Mouse (Mus musculus) cortical plate, adult 2 months (tissue): ENCODE data around the gene Slc1a3. TPM values are rescaled to one million over a fixed set of nuclear protein-coding genes. Genes with fewer than 3 reads are reported as not detected.
"Not testable (repeated sequence)": the region's sequence is repeated elsewhere in the genome, so short reads cannot be mapped to it uniquely, and the experiment has no call there.

Experiments
- H3K27ac ChIP-seq: fragments of 200-500 bp; 2 replicates; pipeline ENCODE4 v1.5.1; 2012; ENCODE audit warnings: low read length, control low read depth, inconsistent platforms; ENCODE audit not compliant: insufficient read depth
- H3K4me1 ChIP-seq: fragments of 200-500 bp; 2 replicates; pipeline ENCODE4 v1.6.1; 2011; ENCODE audit warnings: low read length; ENCODE audit not compliant: control insufficient read depth, insufficient read depth
- H3K4me3 ChIP-seq: fragments of 200-500 bp; 2 replicates; pipeline ENCODE4 v1.5.1; 2011; ENCODE audit warnings: mild to moderate bottlenecking, low read length, control low read depth; ENCODE audit not compliant: insufficient read depth
- CTCF ChIP-seq: fragments of 200-500 bp; IDR thresholded peaks from 2 replicates; pipeline ENCODE4 v1.5.1; 2011; ENCODE audit warnings: mild to moderate bottlenecking, control low read depth, low read length; ENCODE audit not compliant: insufficient read depth; ENCODE audit errors: extremely low read depth
- POLR2A ChIP-seq: fragments of 200-500 bp; IDR thresholded peaks from 2 replicates; pipeline ENCODE4 v1.6.1; 2011; ENCODE audit warnings: mild to moderate bottlenecking, low read length, control low read depth; ENCODE audit not compliant: insufficient read depth; ENCODE audit errors: extremely low read depth
- polyA plus RNA-seq: library from polyadenylated mRNA; depleted of rRNA; stranded (reverse); fragments of >200 nt; gene quantifications from 2 replicates; pipeline ENCODE4 v1.2.3, GENCODE M21; 2012

Gene Slc1a3
- polyA plus RNA-seq, 1 experiment: 373 TPM

DNA sequence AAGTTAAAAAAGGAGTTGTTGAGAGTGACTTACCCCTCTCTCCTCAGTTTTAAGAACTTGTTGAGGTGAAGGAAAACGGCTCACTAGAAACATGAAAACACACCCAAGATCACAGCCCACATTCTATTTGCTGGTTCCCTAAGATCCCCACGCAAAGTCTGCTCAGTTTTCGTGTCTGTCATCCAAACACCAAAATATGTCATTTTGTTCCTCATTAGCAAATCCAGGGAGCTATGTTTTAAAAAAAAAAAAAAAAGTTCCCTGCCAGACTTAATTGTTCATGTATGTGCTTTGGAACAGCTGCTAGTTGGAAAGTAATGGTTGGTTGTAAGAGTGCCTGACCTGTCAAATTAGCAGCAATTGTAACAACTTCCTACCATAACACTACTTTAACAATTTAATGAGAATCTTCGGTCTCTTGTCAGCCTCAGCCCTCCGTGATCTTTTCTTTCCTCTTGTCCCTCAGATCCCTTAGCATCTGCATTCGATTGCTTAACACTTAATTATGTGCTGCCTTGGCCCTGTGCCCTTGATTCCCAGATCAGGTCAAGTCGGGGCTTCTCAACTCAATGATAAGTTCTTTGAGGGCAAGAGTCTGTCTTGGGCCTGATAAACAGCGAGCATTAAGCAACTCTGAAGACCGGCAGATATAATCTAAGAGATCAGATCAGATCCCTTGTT lies 1.2 kb upstream of the Slc1a3 start:
- Histone ChIP-seq H3K27ac (no peak overlapping the region), H3K4me1 (peaks cover 1% of the 10 kb centered on the region; the same call in 1 of the 2 replicates), H3K4me3 (no peak overlapping the region)
- TF ChIP-seq CTCF (no peak), POLR2A (no peak)

DNA sequence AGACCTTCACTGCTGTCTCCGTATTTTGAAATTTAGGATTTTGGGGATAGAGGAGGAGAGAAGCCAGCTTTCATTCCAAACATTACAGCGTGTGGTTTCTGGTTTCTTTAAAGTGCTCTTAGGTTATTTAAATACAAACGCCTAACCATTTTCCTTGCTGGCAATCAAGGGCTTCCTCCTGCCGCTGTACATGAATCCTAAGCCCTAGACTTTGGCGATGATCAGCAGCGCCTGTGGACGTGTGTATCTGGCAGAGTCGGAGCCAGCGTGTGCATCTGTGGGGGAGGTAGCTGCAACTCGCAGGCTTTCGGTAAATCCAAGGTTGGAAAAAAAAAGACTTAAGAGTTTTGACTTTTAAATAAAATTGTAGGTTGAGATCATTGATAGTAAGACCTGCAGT lies 986 bp downstream of the Slc1a3 start:
- Histone ChIP-seq H3K4me3 (peak overlapping the region; percentile 47), H3K4me1 (peaks cover 3% of the 10 kb centered on the region; the same call in 1 of the 2 replicates), H3K27ac (no peak overlapping the region)
- TF ChIP-seq POLR2A (no peak), CTCF (no peak)

DNA sequence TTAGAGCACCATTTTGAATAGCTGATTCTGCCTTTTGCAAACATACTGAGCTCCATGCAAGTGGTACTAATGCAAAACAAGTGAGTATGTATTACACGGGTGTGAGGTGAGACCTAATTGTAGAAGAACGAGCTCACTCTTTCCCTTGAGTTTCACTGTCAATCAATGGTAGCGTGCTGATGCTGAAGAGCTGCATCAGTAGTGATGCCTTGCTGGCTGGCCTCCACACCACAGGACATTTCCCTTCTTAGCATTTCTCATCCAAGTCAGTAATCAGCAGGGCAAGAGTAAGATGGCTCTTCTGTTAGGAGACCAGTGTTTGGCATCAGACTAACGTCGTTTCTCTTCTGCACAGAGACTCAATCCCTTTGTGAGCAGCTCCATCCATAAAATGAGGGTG lies 4.0 kb downstream of the Slc1a3 start:
- Histone ChIP-seq H3K4me1 (peaks cover 3% of the 10 kb centered on the region; the same call in 1 of the 2 replicates), H3K27ac (0 out of 2 replicates have a peak overlapping the region, but pooled peaks have one; percentile 70), H3K4me3 (peak overlapping the region; percentile 2; the same call in 1 of the 2 replicates)
- TF ChIP-seq CTCF (no peak), POLR2A (no peak)

DNA sequence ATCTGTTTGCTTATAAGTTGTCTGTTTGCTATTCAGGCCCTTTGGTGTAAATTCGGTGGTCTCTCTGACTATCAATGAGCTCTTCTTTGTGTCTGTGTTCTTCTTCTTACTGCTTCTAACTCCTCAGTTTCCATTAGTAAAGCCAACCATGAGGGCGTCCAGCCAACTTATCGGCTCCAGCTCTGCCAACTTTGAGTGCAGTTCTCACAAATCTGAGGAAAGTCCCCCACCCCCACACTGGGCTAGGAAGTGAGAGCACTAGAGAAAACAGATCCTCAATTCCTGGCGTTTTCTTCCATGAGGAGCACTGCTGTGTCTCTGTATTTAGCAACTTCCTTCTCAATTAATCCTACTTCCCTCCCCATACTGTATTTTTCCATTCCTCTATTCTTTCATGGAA lies 4.4 kb downstream of the Slc1a3 start:
- TF ChIP-seq POLR2A (no peak), CTCF (no peak)
- Histone ChIP-seq H3K27ac (no peak overlapping the region), H3K4me1 (peaks cover 3% of the 10 kb centered on the region; the same call in 1 of the 2 replicates), H3K4me3 (no peak overlapping the region)

DNA sequence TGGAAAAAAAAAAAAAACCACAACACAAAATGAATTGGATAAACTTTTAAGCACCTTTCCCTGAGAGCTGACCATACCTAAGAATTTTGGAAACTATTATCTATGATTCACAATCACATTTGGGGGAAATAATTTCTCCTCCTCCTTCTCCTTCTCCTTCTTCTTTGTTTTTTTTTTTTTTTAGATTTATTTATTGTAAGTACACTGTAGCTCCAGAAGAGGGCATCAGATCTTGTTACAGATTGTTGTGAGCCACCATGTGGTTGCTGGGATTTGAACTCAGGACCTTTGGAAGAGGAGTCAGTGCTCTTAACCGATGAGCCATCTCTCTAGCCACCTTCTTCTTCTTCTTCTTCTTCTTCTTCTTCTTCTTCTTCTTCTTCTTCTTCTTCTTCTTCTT lies 5.0 kb downstream of the Slc1a3 start:
- H3K27ac ChIP-seq, H3K4me1 ChIP-seq, H3K4me3 ChIP-seq: not testable (repeated sequence)

DNA sequence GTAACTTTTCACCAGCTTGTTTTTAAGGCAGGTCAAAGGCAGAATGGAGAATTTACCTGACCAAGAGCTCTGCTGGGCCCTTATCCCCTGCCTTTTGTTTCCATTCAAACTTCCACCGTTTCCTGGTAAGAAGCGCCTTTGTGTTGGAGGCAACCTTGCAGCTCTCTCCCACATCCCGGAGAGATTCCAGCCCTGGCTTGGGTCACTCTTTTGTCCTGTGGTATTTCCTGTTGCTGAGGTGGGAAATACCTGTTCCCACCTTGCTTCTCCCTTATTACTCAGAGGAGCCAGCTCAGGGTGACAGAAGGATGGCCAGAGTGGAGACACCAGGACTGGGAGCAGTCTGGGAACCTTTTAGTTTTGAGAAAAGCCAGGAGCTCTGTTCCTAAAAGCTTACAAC lies 12.6 kb downstream of the Slc1a3 start:
- TF ChIP-seq CTCF (no peak), POLR2A (no peak)
- Histone ChIP-seq H3K4me3 (no peak overlapping the region), H3K27ac (no peak overlapping the region), H3K4me1 (no peaks in the 10 kb centered on the region)

DNA sequence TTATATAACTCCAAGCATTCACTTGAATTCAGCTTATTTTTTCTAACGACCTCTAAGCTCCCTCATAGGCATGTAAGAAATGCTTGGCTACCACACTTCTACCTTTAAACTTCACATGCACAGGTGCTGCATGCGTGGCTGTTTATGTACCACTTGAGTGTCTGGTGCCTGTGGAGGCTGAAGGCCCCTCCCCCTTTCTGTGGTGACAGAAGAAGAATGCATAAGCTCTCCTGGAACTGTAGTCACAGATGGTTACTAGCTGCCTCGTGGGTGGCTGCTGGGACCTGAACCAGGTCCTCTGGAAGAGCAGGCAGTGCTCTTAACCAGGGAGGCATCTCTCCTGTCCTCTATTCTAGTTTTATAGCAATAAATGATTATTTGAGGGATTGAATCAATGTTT lies 13.1 kb downstream of the Slc1a3 start:
- H3K27ac ChIP-seq: no peak overlapping the region
- no peak for TF ChIP-seq CTCF
- TF ChIP-seq POLR2A: no peak
- no peaks in the 10 kb centered on the region for H3K4me1 ChIP-seq

DNA sequence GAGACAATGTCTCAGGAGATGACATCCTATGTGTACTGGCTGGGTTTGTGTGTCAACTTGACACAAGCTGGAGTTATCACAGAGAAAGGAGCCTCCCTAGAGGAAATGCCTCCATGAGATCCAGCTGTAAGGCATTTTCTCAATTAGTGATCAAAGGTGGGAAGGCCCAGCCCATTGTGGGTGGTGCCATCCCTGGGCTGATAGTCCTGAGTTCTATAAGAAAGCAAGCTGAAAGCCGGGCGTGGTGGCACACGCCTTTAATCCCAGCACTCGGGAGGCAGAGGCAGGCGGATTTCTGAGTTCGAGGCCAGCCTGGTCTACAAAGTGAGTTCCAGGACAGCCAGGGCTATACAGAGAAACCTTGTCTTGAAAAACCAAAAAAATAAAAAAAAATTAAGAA lies 20.4 kb downstream of the Slc1a3 start:
- H3K27ac ChIP-seq, H3K4me1 ChIP-seq, H3K4me3 ChIP-seq: not testable (repeated sequence)

More for the DNA sequence above, 13.1 kb downstream of the Slc1a3 start:
- no peak overlapping the region for H3K4me3 ChIP-seq

DNA sequence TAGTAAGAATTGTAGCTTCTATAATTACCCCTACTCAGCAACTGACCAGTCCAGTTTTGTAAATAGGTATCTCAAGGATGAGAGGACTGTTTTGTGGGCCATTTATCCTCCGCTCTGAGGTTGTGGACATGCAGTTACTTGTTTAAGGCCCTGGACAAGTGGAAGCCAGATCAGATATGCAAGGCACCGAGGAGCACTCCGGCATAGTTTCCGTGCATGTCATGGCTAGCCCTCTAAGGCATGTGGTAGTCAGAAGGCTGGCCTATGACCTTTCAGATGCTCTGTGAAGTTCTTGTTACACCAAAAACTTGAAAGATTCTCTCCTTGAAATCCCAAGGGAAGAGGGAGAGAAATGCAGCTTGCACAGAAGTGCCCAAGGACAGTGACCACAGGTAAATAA lies 23.7 kb downstream of the Slc1a3 start:
- TF ChIP-seq POLR2A (no peak), CTCF (no peak)
- no peak overlapping the region for H3K4me3 ChIP-seq
- no peak overlapping the region for H3K27ac ChIP-seq
- no peaks in the 10 kb centered on the region for H3K4me1 ChIP-seq

DNA sequence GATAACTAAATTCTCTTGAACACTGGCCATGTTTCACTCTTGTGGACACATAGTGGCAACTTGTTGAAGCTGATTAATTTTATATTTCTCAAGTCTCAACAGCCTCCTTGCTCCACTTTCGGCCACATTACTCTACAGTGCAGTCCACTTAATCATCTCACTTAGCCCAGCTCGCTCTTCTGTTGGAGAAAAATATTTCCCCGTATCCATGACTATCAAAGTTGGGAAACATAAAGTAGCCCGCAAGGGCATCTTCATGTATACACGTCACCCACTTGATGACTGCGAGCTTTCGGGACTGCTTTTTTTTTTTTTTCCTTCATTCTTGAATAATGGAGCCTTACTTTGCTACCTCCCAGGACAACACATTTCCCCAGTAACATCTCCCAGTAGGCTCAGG lies 25.1 kb downstream of the Slc1a3 start:
- no peak for TF ChIP-seq POLR2A
- no peak for TF ChIP-seq CTCF
- Histone ChIP-seq H3K4me3 (no peak overlapping the region), H3K4me1 (no peaks in the 10 kb centered on the region), H3K27ac (no peak overlapping the region)
